In genomic region chr1:176800728-176801365, GRCm38 (mm10) we compare ENCODE assay signal across 9 mouse cellular contexts. TPM values are rescaled to one million over a fixed set of nuclear protein-coding genes. Genes with fewer than 3 reads are reported as not detected.
DNase-seq lines count a peak whose midpoint lies in the region; ATAC-seq and TF ChIP-seq lines count a peak whose summit lies in the region.
"Had no signal": no experiment of that assay in that cellular context is flagged by ENCODE, and none has a peak within 500 bp of the region (broad histone marks: within the 10 kb centered on the region; RNA-seq: fewer than 3 reads in every experiment).

No protein-coding gene starts in this region.

- whole genome bisulfite sequencing in lung, postnatal 0 days, result 8% methylated on average over 2 of the region's 2 CpGs
- 6% methylated on average over 2 of the region's 2 CpGs for WGBS in spleen, adult 2 months

- ATAC-seq in frontal cortex, adult (ENCODE audit: low TSS enrichment), result peak; percentile 55
- peak; percentile 68 for ATAC-seq in lung, postnatal 0 days

- no peaks in the 10 kb centered on the region for H3K27me3 ChIP-seq in lung, postnatal 0 days (replicated peaks; ENCODE audit: insufficient read depth, low read length)
- H3K27me3 ChIP-seq in spleen, adult 2 months (ENCODE audit: control insufficient read depth, insufficient read depth, low read length), result no peaks in the 10 kb centered on the region
- H3K27me3 ChIP-seq: liver, embryonic 15.5 days had no signal

- TF ChIP-seq POLR2A in spleen, adult 2 months (IDR thresholded peaks at IDR 0.05; ENCODE audit: low read depth, low read length), result no peak

- H3K36me3 ChIP-seq in lung, postnatal 0 days (ENCODE audit: insufficient read depth, low read length), result no peaks in the 10 kb centered on the region
- H3K36me3 ChIP-seq in spleen, adult 2 months (ENCODE audit: control insufficient read depth, insufficient read depth, low read length), result no peaks in the 10 kb centered on the region
- H3K36me3 ChIP-seq: liver, embryonic 15.5 days had no signal

- TF ChIP-seq EP300 in lung, postnatal 0 days (IDR thresholded peaks at IDR 0.05), result peak; percentile 46

- H3K4me2 ChIP-seq in lung, postnatal 0 days (replicated peaks; ENCODE audit: low read depth, low read length), result no peak overlapping the region
- H3K4me2 ChIP-seq: liver, embryonic 15.5 days had no signal

- DNase-seq in layer of hippocampus, adult 11-12 months (ENCODE audit: low spot score), result peak; percentile 71
- DNase-seq in layer of hippocampus, postnatal 25 days (ENCODE audit: extremely low spot score in 1 of 2, low spot score in 1 of 2), result no peak
- peak; percentile 86 for DNase-seq in MN1 (ENCODE audit: low spot score)
- DNase-seq in induced T-regulatory cell, adult 2 months (ENCODE audit: low read depth), result peak; percentile 47
- DNase-seq in lung, postnatal 0 days (ENCODE audit: low spot score), result peak; percentile 83
- DNase-seq in spleen, adult 2 months (ENCODE audit: low read depth in 1 of 2, low spot score in 2 of 2), result peak; percentile 77 to 83
- no peak for DNase-seq in ovary, postnatal 14 days (ENCODE audit: low spot score)

- TF ChIP-seq CTCF in lung, postnatal 0 days (IDR thresholded peaks at IDR 0.05), result no peak
- TF ChIP-seq CTCF in spleen, adult 2 months (IDR thresholded peaks at IDR 0.05; ENCODE audit: extremely low read depth, insufficient read depth, insufficient read length, insufficient replicate concordance), result no peak

- no peak overlapping the region for H3K4me3 ChIP-seq in lung, postnatal 0 days (ENCODE audit: low read depth, low read length)
- H3K4me3 ChIP-seq in spleen, adult 2 months (ENCODE audit: extremely low read depth, insufficient read depth, insufficient read length), result no peak overlapping the region
- H3K4me3 ChIP-seq: liver, embryonic 15.5 days had no signal

- H3K4me1 ChIP-seq in lung, postnatal 0 days (ENCODE audit: insufficient read depth, low read depth, low read length), result no peaks in the 10 kb centered on the region
- peaks cover 2% of the 10 kb centered on the region; the same call in 1 of the 2 replicates for H3K4me1 ChIP-seq in spleen, adult 2 months (ENCODE audit: control insufficient read depth, insufficient read depth, insufficient read length)

- H3K27ac ChIP-seq in lung, postnatal 0 days (ENCODE audit: low read length), result no peak overlapping the region
- H3K27ac ChIP-seq in spleen, adult 2 months (ENCODE audit: insufficient read depth, low read length), result peak overlapping the region; percentile 38; the same call in 1 of the 2 replicates
- H3K27ac ChIP-seq: liver, embryonic 15.5 days had no signal

- H3K9ac ChIP-seq in lung, postnatal 0 days (replicated peaks; ENCODE audit: low read depth), result no peak overlapping the region
- H3K9ac ChIP-seq: liver, embryonic 15.5 days had no signal

- H3K9me3 ChIP-seq in lung, postnatal 0 days (ENCODE audit: low read length), result no peaks in the 10 kb centered on the region
- H3K9me3 ChIP-seq: liver, embryonic 15.5 days had no signal

RNA-seq across cellular contexts. Expression of gene Cep170, which starts 13.0 kb away (rescaled TPM):
- total RNA-seq in layer of hippocampus, postnatal 25 days (2021), result 100 to 1,000 TPM in 1 of 2 experiments, 10 to 100 TPM in 1; 90.9 to 121 TPM
- polyA plus RNA-seq in lung, postnatal 0 days (2015; fragmentation: Nextera tagmentation; extraction: Ambion mirVana), result 12.7 and 12.8 TPM in 2 replicates
- polyA plus RNA-seq in spleen, adult 2 months (2012; rRNA removed), result 4.8 and 4.9 TPM in 2 replicates

RNA-seq across cellular contexts. Expression of gene Sdccag8, which starts 13.6 kb away (rescaled TPM):
- 10 to 100 TPM; 11.8 to 17.0 TPM for total RNA-seq in layer of hippocampus, postnatal 25 days (2021)
- 14.5 and 15.9 TPM in 2 replicates for polyA plus RNA-seq in lung, postnatal 0 days (2015; fragmentation: Nextera tagmentation; extraction: Ambion mirVana)
- polyA plus RNA-seq in spleen, adult 2 months (2012; rRNA removed), result 2.7 and 4.0 TPM in 2 replicates

Comparison
In these comparisons a context has a peak if more than half of its experiments do, and no peak if none do; other contexts are left out.
1. DNase-seq: peak in layer of hippocampus, adult 11-12 months (single experiment), MN1 (single experiment), induced T-regulatory cell, adult 2 months (single experiment), lung, postnatal 0 days (single experiment) and spleen, adult 2 months (2 of 2); none in layer of hippocampus, postnatal 25 days (0 of 2) and ovary, postnatal 14 days (single experiment).